Mouse (Mus musculus) midbrain, embryonic 15.5 days (tissue): ENCODE results near the gene Chst8. TPM values are rescaled to one million over a fixed set of nuclear protein-coding genes. Genes with fewer than 3 reads are reported as not detected.

ENCODE experiments used
- ATAC-seq: fragments of 200-750 bp; cut with Nextera tagmentation; replicated peaks from 2 replicates; pipeline ENCODE4 v1.8.0; 2017; ENCODE audit warnings: moderate TSS enrichment
- H3K27ac ChIP-seq: fragments of 300-500 bp; sonication (generic); 2 replicates; pipeline ENCODE4 v1.5.1; 2015; ENCODE audit warnings: mild to moderate bottlenecking, inconsistent platforms
- H3K27me3 ChIP-seq: fragments of 300-500 bp; sonication (generic); replicated peaks from 2 replicates; pipeline ENCODE4 v1.6.1; 2015; ENCODE audit warnings: inconsistent platforms
- H3K36me3 ChIP-seq: fragments of 300-500 bp; sonication (generic); replicated peaks from 2 replicates; pipeline ENCODE4 v1.6.1; 2015; ENCODE audit warnings: inconsistent platforms
- H3K4me1 ChIP-seq: fragments of 300-500 bp; sonication (generic); 2 replicates; pipeline ENCODE4 v1.6.1; 2015; ENCODE audit warnings: inconsistent platforms
- H3K4me2 ChIP-seq: fragments of 300-500 bp; sonication (generic); 2 replicates; pipeline ENCODE4 v1.6.1; 2015; ENCODE audit warnings: inconsistent platforms, mild to moderate bottlenecking, moderate library complexity
- H3K4me3 ChIP-seq: fragments of 300-500 bp; sonication (generic); 2 replicates; pipeline ENCODE4 v1.5.1; 2015; ENCODE audit warnings: mild to moderate bottlenecking, inconsistent platforms
- H3K9ac ChIP-seq: fragments of 300-500 bp; sonication (generic); 2 replicates; pipeline ENCODE4 v1.6.1; 2015; ENCODE audit warnings: mild to moderate bottlenecking, inconsistent platforms
- H3K9me3 ChIP-seq: fragments of 300-500 bp; sonication (generic); 2 replicates; pipeline ENCODE4 v1.6.1; 2016; ENCODE audit warnings: inconsistent platforms
- WGBS: fragments of 180-500 bp; shearing (Covaris S2); methylation state at CpG from one replicate; pipeline ENCODE4 v1.1.7; 2015; ENCODE audit warnings: mixed read lengths; 5-methylcytosine and 5-hydroxymethylcytosine counted together
- polyA plus RNA-seq: library from polyadenylated mRNA; unstranded; fragments of >200 nt; fragmentation: Nextera tagmentation; extraction: Ambion mirVana; gene quantifications from 2 replicates; pipeline ENCODE4 v1.2.1, GENCODE M21; 2015

Gene Chst8
- polyA plus RNA-seq, 1 experiment from 2014 or later = 17.1 TPM

DNA sequence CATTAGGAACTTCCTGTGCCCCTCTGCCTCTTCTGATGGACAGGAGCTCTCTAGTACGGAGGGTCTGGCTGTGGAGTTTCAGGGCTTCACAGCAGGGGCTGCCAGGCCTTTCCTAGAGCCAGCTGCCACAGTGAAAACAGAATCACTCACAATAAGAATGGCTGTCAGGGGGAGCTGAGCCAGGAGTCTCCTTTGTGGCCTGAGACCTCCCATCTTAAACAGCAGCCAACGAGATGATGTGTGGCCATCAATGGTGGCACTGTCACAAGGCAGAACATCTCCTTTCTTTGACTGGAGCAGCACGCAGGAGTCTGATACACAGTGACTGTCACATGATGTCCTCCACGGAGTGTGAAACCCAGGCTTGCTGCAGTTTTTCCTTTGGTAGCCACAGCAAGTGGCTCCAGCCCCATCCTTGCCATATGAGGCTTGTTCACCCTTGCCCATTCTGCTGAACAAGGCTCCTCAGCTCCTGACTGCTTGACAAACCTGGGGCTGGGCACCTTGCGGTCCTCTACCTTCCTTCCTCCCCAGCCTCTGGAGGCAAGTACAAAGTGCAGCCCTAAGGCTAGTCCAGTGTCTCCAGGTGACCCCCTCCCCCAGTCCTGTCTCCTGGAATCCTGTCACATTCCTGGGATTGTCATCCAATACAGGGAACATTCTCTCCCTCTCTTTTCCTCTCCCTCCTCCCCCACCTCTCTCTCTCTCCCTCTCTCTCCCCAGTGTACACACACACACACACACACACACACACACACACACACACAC is 91.4 kb downstream of the Chst8 start:
- no peak for ATAC-seq
- WGBS = 24% methylated on average over 5 of the region's 5 CpGs
- H3K27me3 ChIP-seq = no peaks in the 10 kb centered on the region
- H3K4me3 ChIP-seq = no peak overlapping the region
- no peaks in the 10 kb centered on the region for H3K9me3 ChIP-seq
- H3K9ac ChIP-seq = 0 out of 2 replicates have a peak overlapping the region, but pooled peaks have one; percentile 6
- H3K36me3 ChIP-seq = no peaks in the 10 kb centered on the region
- H3K4me2 ChIP-seq = no peak overlapping the region
- H3K27ac ChIP-seq = peak overlapping the region; percentile 1; the same call in 1 of the 2 replicates
- peaks cover 40% of the 10 kb centered on the region for H3K4me1 ChIP-seq

GRCm38 (mm10) chr7:34719599-34719998 is 92.9 kb downstream of the Chst8 start:
- Histone ChIP-seq H3K27ac (no peak overlapping the region), H3K4me3 (no peak overlapping the region), H3K27me3 (no peaks in the 10 kb centered on the region), H3K9ac (no peak overlapping the region), H3K4me2 (no peak overlapping the region), H3K9me3 (no peaks in the 10 kb centered on the region), H3K4me1 (peaks cover 48% of the 10 kb centered on the region), H3K36me3 (no peaks in the 10 kb centered on the region)
- no peak for ATAC-seq
- 41% methylated on average over 5 of the region's 5 CpGs for WGBS

DNA sequence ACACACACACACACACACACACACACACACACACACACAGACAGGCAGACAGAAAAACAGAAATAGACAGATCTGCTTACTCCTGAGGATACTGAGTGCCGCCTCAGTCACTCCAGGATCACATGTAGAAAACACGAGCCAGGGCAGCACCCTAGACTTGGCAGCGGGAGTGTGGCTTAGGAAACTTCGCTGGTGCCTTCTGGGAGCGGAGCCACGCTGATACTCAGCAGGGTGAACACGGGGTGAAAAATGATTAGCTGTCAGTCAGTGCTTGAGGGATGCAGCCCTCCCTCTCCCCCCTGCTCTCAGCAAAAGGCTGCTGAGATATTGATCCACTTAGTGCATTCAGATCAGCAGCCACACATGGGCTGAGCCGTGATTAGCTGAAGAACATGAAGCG is 93.9 kb downstream of the Chst8 start:
- no peak overlapping the region for H3K9ac ChIP-seq
- WGBS = 42% methylated on average over 9 of the region's 9 CpGs
- no peaks in the 10 kb centered on the region for H3K27me3 ChIP-seq
- H3K36me3 ChIP-seq = no peaks in the 10 kb centered on the region
- no peak for ATAC-seq
- H3K4me1 ChIP-seq = peaks cover 48% of the 10 kb centered on the region
- H3K9me3 ChIP-seq = no peaks in the 10 kb centered on the region
- H3K27ac ChIP-seq = no peak overlapping the region
- no peak overlapping the region for H3K4me2 ChIP-seq
- no peak overlapping the region for H3K4me3 ChIP-seq

GRCm38 (mm10) chr7:34717161-34717810 is 95.2 kb downstream of the Chst8 start:
- Histone ChIP-seq H3K4me1 (peaks cover 44% of the 10 kb centered on the region), H3K9ac (no peak overlapping the region), H3K9me3 (no peaks in the 10 kb centered on the region), H3K27me3 (no peaks in the 10 kb centered on the region), H3K27ac (peak overlapping the region; percentile 68), H3K36me3 (no peaks in the 10 kb centered on the region), H3K4me2 (no peak overlapping the region), H3K4me3 (no peak overlapping the region)
- ATAC-seq = peak; percentile 71
- WGBS = 5% methylated on average over 11 of the region's 11 CpGs

- ATAC-seq = no peak
- H3K4me2 ChIP-seq = no peak overlapping the region
- no peaks in the 10 kb centered on the region for H3K9me3 ChIP-seq
- H3K4me1 ChIP-seq = peaks cover 28% of the 10 kb centered on the region
- H3K27ac ChIP-seq = no peak overlapping the region
- no peaks in the 10 kb centered on the region for H3K27me3 ChIP-seq
- H3K9ac ChIP-seq = no peak overlapping the region
- H3K4me3 ChIP-seq = no peak overlapping the region
- WGBS = 61% methylated on average over 11 of the region's 11 CpGs
- no peaks in the 10 kb centered on the region for H3K36me3 ChIP-seq
These were observed 97.6 kb downstream of the Chst8 start for GRCm38 (mm10) chr7:34714848-34715460.

DNA sequence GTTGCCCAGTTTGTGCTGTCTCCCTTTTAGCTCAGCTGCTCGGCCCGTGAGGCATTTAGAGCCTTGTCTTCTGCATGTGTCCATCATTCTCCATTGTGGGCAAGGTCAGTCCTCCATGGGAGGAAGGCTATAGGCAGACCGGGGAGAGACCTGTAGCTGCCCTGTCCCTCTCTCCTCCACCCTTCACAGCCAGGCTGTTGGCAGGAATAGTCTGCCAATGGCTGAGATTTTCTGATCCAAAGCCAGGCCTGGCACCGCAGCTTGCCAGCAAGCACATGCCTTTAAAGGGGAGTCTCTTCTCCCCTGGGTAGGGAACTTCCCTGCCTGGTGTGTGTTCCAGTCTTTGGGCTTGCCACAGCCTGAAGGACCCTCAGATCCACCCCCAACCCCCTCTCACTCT is 103.4 kb downstream of the Chst8 start:
- H3K9me3 ChIP-seq = no peaks in the 10 kb centered on the region
- H3K36me3 ChIP-seq = no peaks in the 10 kb centered on the region
- H3K4me3 ChIP-seq = no peak overlapping the region
- no peak for ATAC-seq
- WGBS = 68% methylated on average over 4 of the region's 4 CpGs
- H3K27me3 ChIP-seq = no peaks in the 10 kb centered on the region
- H3K4me1 ChIP-seq = no peaks in the 10 kb centered on the region; the same call in 1 of the 2 replicates
- H3K9ac ChIP-seq = no peak overlapping the region
- no peak overlapping the region for H3K27ac ChIP-seq
- no peak overlapping the region for H3K4me2 ChIP-seq

GRCm38 (mm10) chr7:34704401-34704800 is 108.1 kb downstream of the Chst8 start:
- Histone ChIP-seq H3K36me3 (no peaks in the 10 kb centered on the region), H3K4me2 (no peak overlapping the region), H3K27ac (no peak overlapping the region), H3K4me1 (no peaks in the 10 kb centered on the region; the same call in none of the 2 replicates), H3K4me3 (no peak overlapping the region), H3K27me3 (no peaks in the 10 kb centered on the region), H3K9me3 (no peaks in the 10 kb centered on the region), H3K9ac (no peak overlapping the region)
- ATAC-seq = no peak
- 37% methylated on average over 4 of the region's 4 CpGs for WGBS

DNA sequence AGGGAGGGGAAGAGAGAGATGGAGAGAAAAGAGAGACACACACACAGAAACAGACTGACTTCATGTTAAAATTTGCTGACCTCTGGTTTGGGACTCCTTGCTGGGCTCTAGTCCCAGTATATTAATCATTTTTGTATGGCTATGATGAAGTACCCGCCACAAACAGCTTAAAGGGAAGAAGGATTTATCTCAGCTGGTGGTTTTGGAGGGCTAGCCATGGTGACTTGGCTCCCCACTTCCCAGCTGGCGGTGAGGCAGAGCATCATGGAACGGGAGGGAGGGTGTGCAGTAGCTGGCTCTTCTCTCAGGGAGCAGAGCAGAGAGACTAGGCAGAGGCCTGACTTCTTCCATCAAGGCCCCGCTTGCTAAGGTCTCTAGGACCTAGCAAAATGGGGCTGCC is 109.1 kb downstream of the Chst8 start:
- no peak overlapping the region for H3K4me3 ChIP-seq
- no peaks in the 10 kb centered on the region for H3K9me3 ChIP-seq
- 45% methylated on average over 4 of the region's 4 CpGs for WGBS
- H3K36me3 ChIP-seq = no peaks in the 10 kb centered on the region
- H3K27me3 ChIP-seq = no peaks in the 10 kb centered on the region
- no peak for ATAC-seq
- H3K9ac ChIP-seq = no peak overlapping the region
- H3K27ac ChIP-seq = no peak overlapping the region
- H3K4me2 ChIP-seq = no peak overlapping the region
- no peaks in the 10 kb centered on the region; the same call in none of the 2 replicates for H3K4me1 ChIP-seq

DNA sequence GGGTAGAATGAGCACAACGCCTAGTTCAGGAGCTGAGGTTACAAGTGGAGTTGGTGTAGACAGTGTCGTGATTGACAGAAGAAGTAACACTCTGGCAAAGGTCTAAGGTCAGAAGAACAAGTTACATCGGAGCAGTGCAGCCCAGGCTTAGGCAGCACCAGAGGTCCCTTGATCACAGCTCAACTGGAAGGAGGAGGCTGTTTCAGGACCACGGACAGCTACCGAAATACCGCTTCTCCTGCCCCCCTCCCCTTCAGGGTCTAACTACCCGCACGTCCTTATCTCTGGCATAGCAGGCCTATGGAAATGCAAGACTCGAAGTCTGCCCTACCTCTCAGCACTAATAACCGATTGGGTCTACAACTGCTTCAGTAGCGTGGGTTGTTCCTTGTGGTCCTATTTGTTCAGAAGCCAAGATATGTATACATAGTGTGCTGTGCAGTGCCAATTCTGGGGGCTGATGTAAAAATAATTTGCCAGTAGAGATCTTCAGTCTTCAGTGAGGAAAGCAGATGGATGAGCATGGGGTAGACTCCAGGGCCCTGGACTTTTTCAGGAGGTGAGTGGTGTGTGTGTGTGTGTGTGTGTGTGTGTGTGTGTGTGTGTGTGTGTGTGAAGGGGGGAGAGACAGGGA is 109.7 kb downstream of the Chst8 start:
- Histone ChIP-seq H3K27me3 (no peaks in the 10 kb centered on the region), H3K36me3 (no peaks in the 10 kb centered on the region), H3K9me3 (no peaks in the 10 kb centered on the region), H3K4me2 (no peak overlapping the region), H3K9ac (no peak overlapping the region), H3K27ac (no peak overlapping the region), H3K4me3 (no peak overlapping the region), H3K4me1 (no peaks in the 10 kb centered on the region; the same call in none of the 2 replicates)
- ATAC-seq = no peak
- 28% methylated on average over 11 of the region's 11 CpGs for WGBS

- no peaks in the 10 kb centered on the region for H3K36me3 ChIP-seq
- no peak for ATAC-seq
- no peaks in the 10 kb centered on the region for H3K27me3 ChIP-seq
- H3K4me3 ChIP-seq = no peak overlapping the region
- H3K9ac ChIP-seq = no peak overlapping the region
- H3K27ac ChIP-seq = no peak overlapping the region
- H3K4me2 ChIP-seq = no peak overlapping the region
- 70% methylated on average over 3 of the region's 3 CpGs for WGBS
- peaks cover 16% of the 10 kb centered on the region for H3K4me1 ChIP-seq
- H3K9me3 ChIP-seq = no peaks in the 10 kb centered on the region
These were observed 112.6 kb downstream of the Chst8 start for GRCm38 (mm10) chr7:34699888-34700287.

- H3K9ac ChIP-seq = no peak overlapping the region
- H3K27ac ChIP-seq = no peak overlapping the region
- no peak for ATAC-seq
- H3K4me2 ChIP-seq = no peak overlapping the region
- 74% methylated on average over 9 of the region's 9 CpGs for WGBS
- H3K36me3 ChIP-seq = no peaks in the 10 kb centered on the region
- H3K4me1 ChIP-seq = peaks cover 24% of the 10 kb centered on the region
- no peaks in the 10 kb centered on the region for H3K27me3 ChIP-seq
- no peaks in the 10 kb centered on the region for H3K9me3 ChIP-seq
- no peak overlapping the region for H3K4me3 ChIP-seq
These were observed 114.3 kb downstream of the Chst8 start for GRCm38 (mm10) chr7:34698221-34698620.

GRCm38 (mm10) chr7:34696086-34696485 is 116.4 kb downstream of the Chst8 start:
- Histone ChIP-seq H3K27ac (no peak overlapping the region), H3K27me3 (no peaks in the 10 kb centered on the region), H3K9ac (no peak overlapping the region), H3K4me3 (no peak overlapping the region), H3K4me2 (no peak overlapping the region), H3K9me3 (no peaks in the 10 kb centered on the region), H3K36me3 (no peaks in the 10 kb centered on the region), H3K4me1 (peaks cover 33% of the 10 kb centered on the region)
- WGBS = 55% methylated on average over 9 of the region's 9 CpGs
- no peak for ATAC-seq
